In genomic region chr2:126552357-126553290, GRCm38 (mm10) we compare ENCODE assay signal across 7 mouse cellular contexts. TPM values are rescaled to one million over a fixed set of nuclear protein-coding genes. Genes with fewer than 3 reads are reported as not detected.
A peak's percentile ranks its signal among the peaks of the same experiment; 100 is the strongest.
DNase-seq lines count a peak whose midpoint lies in the region; ATAC-seq and TF ChIP-seq lines count a peak whose summit lies in the region.

TSS of gene Slc27a2 (plus strand) at chr2:126552407.

- H3K9ac ChIP-seq in ES-Bruce4 (ENCODE audit: low read depth, poor library complexity, severe bottlenecking), result peak within 1 kb of the TSS; percentile 63
- H3K9ac ChIP-seq in embryonic facial prominence, embryonic 15.5 days, result peak within 1 kb of the TSS; percentile 19; the same call in 1 of the 2 replicates
- peak within 1 kb of the TSS; percentile 87 for H3K9ac ChIP-seq in hindbrain, embryonic 16.5 days (ENCODE audit: low read depth, low read length)

- peak; percentile 54 for DNase-seq in WW6 (ENCODE audit: low read depth, low spot score)
- DNase-seq in left cerebral cortex, adult 8-10 months (ENCODE audit: low spot score in 2 of 2), result peak; percentile 21 to 23

- TF ChIP-seq CTCF in ES-Bruce4 (IDR thresholded peaks at IDR 0.05; ENCODE audit: low read depth, low read length), result no peak
- TF ChIP-seq CTCF in small intestine, adult 2 months (IDR thresholded peaks at IDR 0.05; ENCODE audit: extremely low read depth, insufficient read length, insufficient replicate concordance, low read depth, low read length), result no peak

- no peaks in the 10 kb centered on the region for H3K36me3 ChIP-seq in ES-Bruce4 (ENCODE audit: control insufficient read depth, insufficient read depth, low read length, poor library complexity, severe bottlenecking)
- H3K36me3 ChIP-seq in embryonic facial prominence, embryonic 15.5 days, result no peaks in the 10 kb centered on the region
- no peaks in the 10 kb centered on the region for H3K36me3 ChIP-seq in hindbrain, embryonic 16.5 days (ENCODE audit: control insufficient read depth, insufficient read depth, low read length)
- H3K36me3 ChIP-seq in small intestine, adult 2 months (ENCODE audit: control insufficient read depth, insufficient read depth, low read length), result no peaks in the 10 kb centered on the region

- H3K9me3 ChIP-seq in ES-Bruce4 (replicated peaks; ENCODE audit: control insufficient read depth, insufficient read depth, low read length, poor library complexity, severe bottlenecking), result peaks cover 7% of the 10 kb centered on the region; the same call in 1 of the 2 replicates
- H3K9me3 ChIP-seq in embryonic facial prominence, embryonic 15.5 days (replicated peaks), result no peaks in the 10 kb centered on the region
- no peaks in the 10 kb centered on the region for H3K9me3 ChIP-seq in hindbrain, embryonic 16.5 days (ENCODE audit: control insufficient read depth, low read length)

- H3K4me1 ChIP-seq in ES-Bruce4 (ENCODE audit: control insufficient read depth, insufficient read depth, low read length), result no peaks in the 10 kb centered on the region
- peaks cover 12% of the 10 kb centered on the region for H3K4me1 ChIP-seq in embryonic facial prominence, embryonic 15.5 days
- H3K4me1 ChIP-seq in hindbrain, embryonic 16.5 days (ENCODE audit: control insufficient read depth, insufficient read depth, low read depth, low read length), result peaks cover 6% of the 10 kb centered on the region; the same call in 1 of the 2 replicates
- peaks cover 23% of the 10 kb centered on the region for H3K4me1 ChIP-seq in small intestine, adult 2 months (ENCODE audit: control insufficient read depth, insufficient read depth, insufficient read length, low read length)

- peak within 1 kb of the TSS; percentile 97 for H3K4me2 ChIP-seq in embryonic facial prominence, embryonic 15.5 days (replicated peaks)
- H3K4me2 ChIP-seq in hindbrain, embryonic 16.5 days (ENCODE audit: low read length), result peak within 1 kb of the TSS; percentile 96

- TF ChIP-seq EP300 in ES-Bruce4 (IDR thresholded peaks at IDR 0.05; ENCODE audit: insufficient read depth, low read depth, low read length), result peak; percentile 86

- ATAC-seq in embryonic facial prominence, embryonic 15.5 days (ENCODE audit: insufficient number of reproducible peaks, low FRiP score, low TSS enrichment, low read depth), result peak; percentile 85
- ATAC-seq in hindbrain, embryonic 16.5 days, result peak; percentile 85
- peak; percentile 47 for ATAC-seq in megakaryocyte progenitor cell, adult 5-6 weeks (replicated peaks; ENCODE audit: poor library complexity)

- TF ChIP-seq POLR2A in ES-Bruce4 (IDR thresholded peaks at IDR 0.05; ENCODE audit: insufficient read depth, low read length), result no peak
- peak; percentile 42; the same call in 1 of the 2 replicates for TF ChIP-seq POLR2A in small intestine, adult 2 months (IDR thresholded peaks at IDR 0.05; ENCODE audit: low read depth, low read length)

- H3K27ac ChIP-seq in ES-Bruce4 (ENCODE audit: insufficient read depth, low read length), result peak within 1 kb of the TSS; percentile 52; the same call in 1 of the 2 replicates
- H3K27ac ChIP-seq in embryonic facial prominence, embryonic 15.5 days (replicated peaks), result no peak within 1 kb of the TSS
- peak within 1 kb of the TSS; percentile 59; the same call in 1 of the 2 replicates for H3K27ac ChIP-seq in hindbrain, embryonic 16.5 days (ENCODE audit: low read depth, low read length)
- peak within 1 kb of the TSS; percentile 62 for H3K27ac ChIP-seq in small intestine, adult 2 months (ENCODE audit: insufficient read depth, low read depth, low read length)

- under 1% methylated on average over 61 of the region's 61 CpGs for WGBS in embryonic facial prominence, embryonic 15.5 days
- WGBS in hindbrain, embryonic 16.5 days, result under 1% methylated on average over 56 of the region's 61 CpGs
- WGBS in small intestine, adult 2 months, result 3% methylated on average over 61 of the region's 61 CpGs

- peak within 1 kb of the TSS; percentile 59 for H3K4me3 ChIP-seq in ES-Bruce4 (ENCODE audit: low read depth, low read length)
- H3K4me3 ChIP-seq in embryonic facial prominence, embryonic 15.5 days (replicated peaks), result peak within 1 kb of the TSS; percentile 53
- peak within 1 kb of the TSS; percentile 78 for H3K4me3 ChIP-seq in hindbrain, embryonic 16.5 days (ENCODE audit: low read length)
- peak within 1 kb of the TSS; percentile 95 for H3K4me3 ChIP-seq in small intestine, adult 2 months (ENCODE audit: low read depth, low read length)

- no peaks in the 10 kb centered on the region for H3K27me3 ChIP-seq in ES-Bruce4 (ENCODE audit: control insufficient read depth, insufficient read depth, low read length, poor library complexity, severe bottlenecking)
- H3K27me3 ChIP-seq in embryonic facial prominence, embryonic 15.5 days, result peaks cover 49% of the 10 kb centered on the region
- peaks cover 13% of the 10 kb centered on the region for H3K27me3 ChIP-seq in hindbrain, embryonic 16.5 days (replicated peaks; ENCODE audit: control insufficient read depth, insufficient read depth, low read length)
- H3K27me3 ChIP-seq in small intestine, adult 2 months (ENCODE audit: control insufficient read depth, insufficient read depth, low read length), result no peaks in the 10 kb centered on the region

RNA-seq across cellular contexts. Expression of gene Slc27a2, which starts in this region (rescaled TPM):
- 9.7 and 12.9 TPM in 2 replicates for polyA plus RNA-seq in ES-Bruce4 (2011; ENCODE audit: insufficient read depth, insufficient read length, low read depth, missing spikeins)
- 16.3 and 24.8 TPM in 2 replicates for polyA plus RNA-seq in embryonic facial prominence, embryonic 15.5 days (2015; fragmentation: Nextera tagmentation; extraction: Ambion mirVana)
- polyA plus RNA-seq in hindbrain, embryonic 16.5 days (2015; fragmentation: Nextera tagmentation; extraction: Ambion mirVana), result 12.4 and 12.7 TPM in 2 replicates
- total RNA-seq in left cerebral cortex, adult 8-10 months (2022), result 1 to 10 TPM; 7.5 to 9.1 (median 8.8) TPM
- total RNA-seq in megakaryocyte progenitor cell, adult 5-6 weeks (2015), result 0.10 TPM in 1 of 2 replicates, not detected in the other
- total RNA-seq in megakaryocyte progenitor cell, adult 5-6 weeks (2017), result 0.04 and 0.54 TPM in 2 replicates
- polyA plus RNA-seq in small intestine, adult 2 months (2012; rRNA removed), result 72.1 and 80.3 TPM in 2 replicates

Comparison
In these comparisons a context has a peak if more than half of its experiments do, and no peak if none do; other contexts are left out.
1. RNA of gene Slc27a2 (total RNA-seq): 7.5 to 9.1 TPM in left cerebral cortex, adult 8-10 months; 0.04 to 0.54 TPM in megakaryocyte progenitor cell, adult 5-6 weeks; every median in the first group is over 4 times any median in the second.
2. Peak in ATAC-seq in megakaryocyte progenitor cell, adult 5-6 weeks; RNA of the gene not detected or under 1 TPM.
3. H3K9ac ChIP-seq: peak in every context shown above with its lines; median percentile 87 in hindbrain, embryonic 16.5 days; 63 in ES-Bruce4; 19 in embryonic facial prominence, embryonic 15.5 days.
4. Peak in every context shown above with its lines, with median percentiles within 50 percentile points of each other: H3K4me3 ChIP-seq and ATAC-seq.